Mouse (Mus musculus) hindbrain, embryonic 16.5 days (tissue): ENCODE results near the gene Pcsk2. TPM values are rescaled to one million over a fixed set of nuclear protein-coding genes. Genes with fewer than 3 reads are reported as not detected.

Experiments
- ATAC-seq: fragments of 200-750 bp; cut with Nextera tagmentation; 2 replicates; pipeline ENCODE4 v1.8.0; 2017; ENCODE audit warnings: moderate TSS enrichment, moderate library complexity
- H3K27ac ChIP-seq: fragments of 300-500 bp; sonication (generic); 2 replicates; pipeline ENCODE4 v1.5.1; 2014; ENCODE audit warnings: low read depth, mild to moderate bottlenecking, control low read depth, low read length, moderate library complexity
- H3K27me3 ChIP-seq: fragments of 300-500 bp; sonication (generic); replicated peaks from 2 replicates; pipeline ENCODE4 v1.6.1; 2014; ENCODE audit warnings: low read length; ENCODE audit not compliant: control insufficient read depth, insufficient read depth
- H3K36me3 ChIP-seq: fragments of 300-500 bp; sonication (generic); 2 replicates; pipeline ENCODE4 v1.6.1; 2014; ENCODE audit warnings: mild to moderate bottlenecking, low read length, moderate library complexity, mixed read lengths; ENCODE audit not compliant: control insufficient read depth, insufficient read depth
- H3K4me1 ChIP-seq: fragments of 300-500 bp; sonication (generic); 2 replicates; pipeline ENCODE4 v1.6.1; 2014; ENCODE audit warnings: low read depth, low read length; ENCODE audit not compliant: control insufficient read depth, insufficient read depth
- H3K4me2 ChIP-seq: fragments of 300-500 bp; sonication (generic); 2 replicates; pipeline ENCODE4 v1.6.1; 2014; ENCODE audit warnings: mild to moderate bottlenecking, low read length, control low read depth, moderate library complexity
- H3K4me3 ChIP-seq: fragments of 300-500 bp; sonication (generic); 2 replicates; pipeline ENCODE4 v1.5.1; 2014; ENCODE audit warnings: mild to moderate bottlenecking, low read length, control low read depth, moderate library complexity
- H3K9ac ChIP-seq: fragments of 300-500 bp; sonication (generic); 2 replicates; pipeline ENCODE4 v1.6.1; 2014; ENCODE audit warnings: low read depth, mild to moderate bottlenecking, control low read depth, low read length, moderate library complexity
- H3K9me3 ChIP-seq: fragments of 300-500 bp; sonication (generic); 2 replicates; pipeline ENCODE4 v1.6.1; 2014; ENCODE audit warnings: mild to moderate bottlenecking, low read length, moderate library complexity; ENCODE audit not compliant: control insufficient read depth
- WGBS: fragments of 180-500 bp; shearing (Covaris S2); extraction: QIAGEN DNeasy Blood & Tissue Kit; methylation state at CpG from one replicate; pipeline ENCODE4 v1.1.7; 2014; 5-methylcytosine and 5-hydroxymethylcytosine counted together
- polyA plus RNA-seq: library from polyadenylated mRNA; unstranded; fragments of >200 nt; fragmentation: Nextera tagmentation; extraction: Ambion mirVana; gene quantifications from 2 replicates; pipeline ENCODE4 v1.2.1, GENCODE M21; 2015

Pcsk2 gene
- polyA plus RNA-seq: 23.4 and 25.1 TPM in 2 replicates

- Histone ChIP-seq H3K27ac (peak within 1 kb of the TSS; percentile 79), H3K9ac (peak within 1 kb of the TSS; percentile 78), H3K9me3 (no peaks in the 10 kb centered on the region), H3K27me3 (no peaks in the 10 kb centered on the region), H3K4me1 (peaks cover 10% of the 10 kb centered on the region), H3K4me3 (peak within 1 kb of the TSS; percentile 66), H3K4me2 (peak within 1 kb of the TSS; percentile 64), H3K36me3 (no peaks in the 10 kb centered on the region)
- WGBS: 0% methylated on average over 17 of the region's 51 CpGs
- peak; percentile 98 for ATAC-seq
Measured at GRCm38 (mm10) chr2:143545758-143546246, at the start of gene Pcsk2. Gene Pcsk2 (plus strand): TSS chr2:143546156.

GRCm38 (mm10) chr2:143500845-143501244, 45.1 kb upstream of the Pcsk2 start:
- ATAC-seq: peak; percentile 74
- WGBS: 76% methylated on average over 9 of the region's 9 CpGs
- no peaks in the 10 kb centered on the region for H3K27me3 ChIP-seq
- no peaks in the 10 kb centered on the region for H3K9me3 ChIP-seq
- no peak overlapping the region for H3K27ac ChIP-seq
- no peak overlapping the region for H3K4me3 ChIP-seq
- H3K36me3 ChIP-seq: no peaks in the 10 kb centered on the region
- no peaks in the 10 kb centered on the region for H3K4me1 ChIP-seq
- H3K4me2 ChIP-seq: no peak overlapping the region
- H3K9ac ChIP-seq: no peak overlapping the region

- no peak for ATAC-seq
- H3K27me3 ChIP-seq: no peaks in the 10 kb centered on the region
- no peak overlapping the region for H3K9ac ChIP-seq
- H3K4me1 ChIP-seq: no peaks in the 10 kb centered on the region
- H3K4me2 ChIP-seq: no peak overlapping the region
- WGBS: 49% methylated on average over 5 of the region's 5 CpGs
- H3K36me3 ChIP-seq: no peaks in the 10 kb centered on the region
- no peaks in the 10 kb centered on the region for H3K9me3 ChIP-seq
- H3K4me3 ChIP-seq: no peak overlapping the region
- no peak overlapping the region for H3K27ac ChIP-seq
Measured at GRCm38 (mm10) chr2:143501760-143502159, 44.2 kb upstream of the Pcsk2 start.

- ATAC-seq: no peak
- Histone ChIP-seq H3K36me3 (no peaks in the 10 kb centered on the region), H3K27me3 (no peaks in the 10 kb centered on the region), H3K9me3 (no peaks in the 10 kb centered on the region), H3K27ac (no peak overlapping the region), H3K4me2 (no peak overlapping the region), H3K4me1 (no peaks in the 10 kb centered on the region), H3K9ac (no peak overlapping the region), H3K4me3 (no peak overlapping the region)
- WGBS: 56% methylated on average over 3 of the region's 3 CpGs
Measured at GRCm38 (mm10) chr2:143502203-143502602, 43.8 kb upstream of the Pcsk2 start.

- no peak overlapping the region for H3K9ac ChIP-seq
- H3K36me3 ChIP-seq: no peaks in the 10 kb centered on the region
- no peak overlapping the region for H3K4me2 ChIP-seq
- no peak overlapping the region for H3K4me3 ChIP-seq
- H3K27me3 ChIP-seq: no peaks in the 10 kb centered on the region; the same call in 1 of the 2 replicates
- no peak overlapping the region for H3K27ac ChIP-seq
- WGBS: 23% methylated on average over 3 of the region's 3 CpGs
- no peaks in the 10 kb centered on the region for H3K4me1 ChIP-seq
- ATAC-seq: no peak
- no peaks in the 10 kb centered on the region for H3K9me3 ChIP-seq
Measured at GRCm38 (mm10) chr2:143536485-143536884, 9.5 kb upstream of the Pcsk2 start.

GRCm38 (mm10) chr2:143545299-143545751, 631 bp upstream of the Pcsk2 start:
- Histone ChIP-seq H3K4me3 (peak overlapping the region; percentile 66), H3K9ac (peak overlapping the region; percentile 78), H3K9me3 (no peaks in the 10 kb centered on the region), H3K4me2 (peak overlapping the region; percentile 64), H3K27ac (peak overlapping the region; percentile 79), H3K27me3 (no peaks in the 10 kb centered on the region), H3K4me1 (peaks cover 10% of the 10 kb centered on the region), H3K36me3 (no peaks in the 10 kb centered on the region)
- under 1% methylated on average over 7 of the region's 7 CpGs for WGBS
- ATAC-seq: peak; percentile 57

GRCm38 (mm10) chr2:143546412-143547211, 656 bp downstream of the Pcsk2 start:
- peaks cover 10% of the 10 kb centered on the region for H3K4me1 ChIP-seq
- peak overlapping the region; percentile 64 for H3K4me2 ChIP-seq
- peak overlapping the region; percentile 51 for H3K9ac ChIP-seq
- WGBS: under 1% methylated on average over 33 of the region's 33 CpGs
- H3K9me3 ChIP-seq: no peaks in the 10 kb centered on the region
- no peak overlapping the region; the same call in 1 of the 2 replicates for H3K27ac ChIP-seq
- no peaks in the 10 kb centered on the region for H3K36me3 ChIP-seq
- H3K4me3 ChIP-seq: peak overlapping the region; percentile 66
- ATAC-seq: no peak
- H3K27me3 ChIP-seq: no peaks in the 10 kb centered on the region

GRCm38 (mm10) chr2:143547251-143548090, 1.5 kb downstream of the Pcsk2 start:
- no peak for ATAC-seq
- peaks cover 10% of the 10 kb centered on the region for H3K4me1 ChIP-seq
- WGBS: under 1% methylated on average over 32 of the region's 32 CpGs
- H3K27ac ChIP-seq: no peak overlapping the region
- H3K4me3 ChIP-seq: peak overlapping the region; percentile 66
- no peaks in the 10 kb centered on the region for H3K9me3 ChIP-seq
- H3K9ac ChIP-seq: peak overlapping the region; percentile 51
- H3K36me3 ChIP-seq: no peaks in the 10 kb centered on the region
- no peaks in the 10 kb centered on the region for H3K27me3 ChIP-seq
- peak overlapping the region; percentile 64 for H3K4me2 ChIP-seq

GRCm38 (mm10) chr2:143560384-143560783, 14.4 kb downstream of the Pcsk2 start:
- no peaks in the 10 kb centered on the region for H3K4me1 ChIP-seq
- no peak overlapping the region for H3K4me3 ChIP-seq
- WGBS: 61% methylated on average over 4 of the region's 4 CpGs
- H3K4me2 ChIP-seq: no peak overlapping the region
- no peaks in the 10 kb centered on the region for H3K36me3 ChIP-seq
- H3K27ac ChIP-seq: no peak overlapping the region
- no peaks in the 10 kb centered on the region for H3K9me3 ChIP-seq
- no peak overlapping the region for H3K9ac ChIP-seq
- no peak for ATAC-seq
- no peaks in the 10 kb centered on the region for H3K27me3 ChIP-seq
